Mouse (Mus musculus) ES-E14 (cell line): ENCODE measurements at regions not wholly inside any gene's neighbourhood (a gene's known extent, or its start where the extent isn't known, plus 50 kb on each side); places are given as distances from the start of the nearest gene placed in this dataset.

Source experiments
- CHD2 ChIP-seq: IDR thresholded peaks from 2 replicates; pipeline ENCODE4 v1.6.1; 2014; ENCODE audit warnings: mild to moderate bottlenecking, low read depth, low read length, inconsistent platforms
- HCFC1 ChIP-seq: IDR thresholded peaks from 2 replicates; pipeline ENCODE4 v1.6.1; 2012; ENCODE audit warnings: low read length, inconsistent platforms, borderline replicate concordance; ENCODE audit not compliant: insufficient read depth
- MAFK ChIP-seq: IDR thresholded peaks from 2 replicates; pipeline ENCODE4 v1.6.1; 2014; ENCODE audit warnings: mild to moderate bottlenecking, low read depth, low read length, inconsistent platforms; ENCODE audit not compliant: insufficient read depth
- ZC3H11A ChIP-seq: IDR thresholded peaks from 2 replicates; pipeline ENCODE4 v1.6.1; 2012; ENCODE audit warnings: low read depth, mild to moderate bottlenecking, inconsistent platforms, low read length, borderline replicate concordance
- ZNF384 ChIP-seq: IDR thresholded peaks from 2 replicates; pipeline ENCODE4 v1.6.1; 2012; ENCODE audit warnings: low read depth, low read length, inconsistent platforms

- TF ChIP-seq CHD2 = no peak
- no peak for TF ChIP-seq MAFK
- no peak for TF ChIP-seq ZNF384
- TF ChIP-seq HCFC1 = no peak
- TF ChIP-seq ZC3H11A = no peak
These were observed 65.9 kb upstream of the Gas1 start for GRCm38 (mm10) chr13:60243110-60243481.
